Mouse (Mus musculus) kidney, embryonic 14.5 days (tissue): ENCODE measurements around the gene 1700092M07Rik. TPM values are rescaled to one million over a fixed set of nuclear protein-coding genes. Genes with fewer than 3 reads are reported as not detected.

Experiments used
- microRNA-seq: library from miRNA; unstranded; fragments of <30 nt; microRNA quantifications from one replicate; pipeline ENCODE4, GENCODE M21; 2016
- polyA plus RNA-seq: library from polyadenylated mRNA; unstranded; fragments of >200 nt; fragmentation: Nextera tagmentation; extraction: Ambion mirVana; gene quantifications from 2 replicates; pipeline ENCODE4 v1.2.1, GENCODE M21; 2014

The 1700092M07Rik gene
- polyA plus RNA-seq, 1 experiment from 2014 or later = 2.3 TPM

Small RNAs within 50 kb of the gene (microRNA-seq; reads per million reads assigned to microRNA genes)
- gene Mir6992 = not detected

Other genes starting within 250 kb of the 1700092M07Rik start
- gene Slc22a8, start 149.5 kb upstream of the 1700092M07Rik start, polyA plus RNA-seq = 1.7 and 3.9 TPM in 2 replicates
- 1.2 and 3.2 TPM in 2 replicates for gene Slc22a6, start 122.7 kb upstream of the 1700092M07Rik start, polyA plus RNA-seq
- gene Chrm1, start 76.9 kb upstream of the 1700092M07Rik start, polyA plus RNA-seq = 0.13 TPM in 1 of 2 replicates, not detected in the other
- 114 and 123 TPM in 2 replicates for gene Slc3a2, start 17.3 kb upstream of the 1700092M07Rik start, polyA plus RNA-seq
- gene Wdr74, start 4.9 kb upstream of the 1700092M07Rik start, polyA plus RNA-seq = 82.9 and 97.3 TPM in 2 replicates
- gene Stx5a, start 695 bp downstream of the 1700092M07Rik start, polyA plus RNA-seq = 114 and 128 TPM in 2 replicates
- gene Nxf1, start 16.4 kb downstream of the 1700092M07Rik start, polyA plus RNA-seq = 155 and 198 TPM in 2 replicates
- 232 and 238 TPM in 2 replicates for gene Tmem223, start 30.3 kb downstream of the 1700092M07Rik start, polyA plus RNA-seq
- 80.4 and 91.0 TPM in 2 replicates for gene Tmem179b, start 33.7 kb downstream of the 1700092M07Rik start, polyA plus RNA-seq
- gene Taf6l, start 45.7 kb downstream of the 1700092M07Rik start, polyA plus RNA-seq = 21.7 and 22.9 TPM in 2 replicates
- 188 and 230 TPM in 2 replicates for gene Polr2g, start 57.9 kb downstream of the 1700092M07Rik start, polyA plus RNA-seq
- 4.0 and 5.1 TPM in 2 replicates for gene Zbtb3, start 61.8 kb downstream of the 1700092M07Rik start, polyA plus RNA-seq
- 40.0 and 61.0 TPM in 2 replicates for gene Ttc9c, start 78.6 kb downstream of the 1700092M07Rik start, polyA plus RNA-seq
- 9.3 and 10.5 TPM in 2 replicates for gene Hnrnpul2, start 79.3 kb downstream of the 1700092M07Rik start, polyA plus RNA-seq
- not detected in 2 replicates for gene AC129217.1, start 89.1 kb downstream of the 1700092M07Rik start, polyA plus RNA-seq
- 40.2 and 42.2 TPM in 2 replicates for gene Bscl2, start 96.7 kb downstream of the 1700092M07Rik start, polyA plus RNA-seq
- 3.6 and 3.7 TPM in 2 replicates for gene Gng3, start 98.5 kb downstream of the 1700092M07Rik start, polyA plus RNA-seq
- gene Lrrn4cl, start 110.0 kb downstream of the 1700092M07Rik start, polyA plus RNA-seq = 0.17 and 0.62 TPM in 2 replicates
- 197 and 222 TPM in 2 replicates for gene Ubxn1, start 130.8 kb downstream of the 1700092M07Rik start, polyA plus RNA-seq
- gene Uqcc3, start 140.2 kb downstream of the 1700092M07Rik start, polyA plus RNA-seq = 63.1 and 70.6 TPM in 2 replicates
- gene Lbhd1, start 143.0 kb downstream of the 1700092M07Rik start, polyA plus RNA-seq = 98.0 and 116 TPM in 2 replicates
- not detected in 2 replicates for gene Gm49403, start 143.2 kb downstream of the 1700092M07Rik start, polyA plus RNA-seq
- 112 and 133 TPM in 2 replicates for gene 1810009A15Rik, start 148.1 kb downstream of the 1700092M07Rik start, polyA plus RNA-seq
- gene Gm49416, start 148.2 kb downstream of the 1700092M07Rik start, polyA plus RNA-seq = not detected in 2 replicates
- gene Ints5, start 152.3 kb downstream of the 1700092M07Rik start, polyA plus RNA-seq = 27.7 and 38.2 TPM in 2 replicates
- gene Ganab, start 157.4 kb downstream of the 1700092M07Rik start, polyA plus RNA-seq = 67.1 and 114 TPM in 2 replicates
- gene B3gat3, start 179.7 kb downstream of the 1700092M07Rik start, polyA plus RNA-seq = 33.5 and 38.8 TPM in 2 replicates
- gene Rom1, start 188.6 kb downstream of the 1700092M07Rik start, polyA plus RNA-seq = 1.2 and 2.0 TPM in 2 replicates
- gene Eml3, start 188.8 kb downstream of the 1700092M07Rik start, polyA plus RNA-seq = 17.6 and 18.7 TPM in 2 replicates
- 45.3 and 67.2 TPM in 2 replicates for gene Mta2, start 201.2 kb downstream of the 1700092M07Rik start, polyA plus RNA-seq
- 25.1 and 31.7 TPM in 2 replicates for gene Tut1, start 213.1 kb downstream of the 1700092M07Rik start, polyA plus RNA-seq
- 479 and 516 TPM in 2 replicates for gene Eef1g, start 226.3 kb downstream of the 1700092M07Rik start, polyA plus RNA-seq
- gene Ahnak, start 248.6 kb downstream of the 1700092M07Rik start, polyA plus RNA-seq = 7.0 and 10.0 TPM in 2 replicates